Mouse (Mus musculus): ENCODE results near the gene B4galt2. TPM values are rescaled to one million over a fixed set of nuclear protein-coding genes. Genes with fewer than 3 reads are reported as not detected.

Gene B4galt2
- polyA plus RNA-seq, 1 experiment from 2014 or later: 5.2 TPM

DNA sequence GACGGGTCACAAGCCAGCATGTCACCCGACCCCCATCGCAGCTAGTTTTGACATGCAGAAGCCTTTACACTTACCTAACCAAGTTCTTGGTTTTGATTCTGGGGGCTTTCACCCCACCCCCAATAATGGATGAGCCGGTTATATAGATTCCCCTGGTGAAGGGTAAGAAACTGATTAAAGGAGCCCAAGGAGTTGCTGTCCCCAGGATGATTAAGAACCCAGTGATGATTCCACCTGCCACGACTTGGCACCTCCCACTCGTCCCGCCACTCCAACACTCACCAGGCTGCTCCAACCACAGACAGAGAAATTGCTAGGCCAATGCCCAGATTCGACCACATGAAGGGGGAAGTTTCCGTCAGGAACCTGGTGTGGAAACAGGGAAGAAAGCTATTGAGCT is 2.7 kb upstream of the B4galt2 start:
- no peaks in the 10 kb centered on the region for H3K9me3 ChIP-seq (replicated peaks)
- no peak for ATAC-seq
- peaks cover 49% of the 10 kb centered on the region for H3K36me3 ChIP-seq
- H3K9ac ChIP-seq: peak overlapping the region; percentile 97
- peak overlapping the region; percentile 91 for H3K27ac ChIP-seq
- 69% methylated on average over 9 of the region's 9 CpGs for WGBS (ENCODE audit: insufficient replicate concordance)
- peak overlapping the region; percentile 99 for H3K4me3 ChIP-seq
- peaks cover 29% of the 10 kb centered on the region for H3K27me3 ChIP-seq (replicated peaks)
- peaks cover 59% of the 10 kb centered on the region for H3K4me1 ChIP-seq
- peak overlapping the region; percentile 94 for H3K4me2 ChIP-seq

DNA sequence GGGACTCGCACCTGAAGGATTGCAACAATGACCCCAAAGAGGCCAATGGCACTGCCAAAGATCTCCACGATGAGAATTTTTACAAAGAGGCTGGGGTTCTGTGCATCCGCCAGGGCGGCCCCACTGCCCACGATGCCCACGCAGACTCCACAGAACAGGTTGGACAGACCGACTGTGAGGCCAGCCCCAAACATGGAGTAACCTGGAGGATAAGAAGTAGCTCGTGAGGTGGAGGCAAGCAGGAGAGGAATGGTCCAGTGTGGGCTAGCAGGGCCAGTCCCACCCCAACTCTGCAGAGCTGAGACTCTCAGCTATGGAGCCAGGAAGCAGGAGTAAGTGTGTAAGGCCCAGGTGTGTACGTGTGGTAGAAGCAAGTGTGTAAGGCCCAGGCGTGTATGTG is 1.8 kb upstream of the B4galt2 start:
- H3K4me2 ChIP-seq: no peak overlapping the region
- no peaks in the 10 kb centered on the region for H3K9me3 ChIP-seq (replicated peaks)
- H3K36me3 ChIP-seq: peaks cover 43% of the 10 kb centered on the region
- WGBS (ENCODE audit: insufficient replicate concordance): 92% methylated on average over 10 of the region's 10 CpGs
- peaks cover 33% of the 10 kb centered on the region for H3K27me3 ChIP-seq (replicated peaks)
- H3K4me3 ChIP-seq: no peak overlapping the region
- peaks cover 50% of the 10 kb centered on the region for H3K4me1 ChIP-seq
- H3K9ac ChIP-seq: no peak overlapping the region
- H3K27ac ChIP-seq: no peak overlapping the region
- ATAC-seq: no peak

DNA sequence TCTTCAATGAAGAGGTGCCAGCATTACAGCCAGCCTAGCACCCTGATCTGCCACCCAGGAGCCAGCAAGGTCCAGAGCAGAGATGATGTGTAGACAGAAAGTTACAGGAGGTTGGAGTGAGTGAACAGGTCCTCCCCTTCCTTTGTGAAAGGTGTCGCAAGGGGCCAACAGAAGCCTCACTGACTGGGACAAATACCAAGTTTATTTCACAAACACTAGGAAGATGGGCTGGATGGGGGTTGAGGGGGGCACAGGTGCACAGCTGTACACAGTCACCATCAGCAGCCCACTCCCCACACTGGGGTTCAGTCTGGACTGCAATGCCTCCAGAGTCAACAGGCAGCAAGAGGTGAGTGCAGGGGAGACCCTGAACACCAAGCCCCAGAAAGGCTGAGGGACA is 859 bp upstream of the B4galt2 start:
- H3K9ac ChIP-seq: no peak overlapping the region
- no peak overlapping the region for H3K27ac ChIP-seq
- peaks cover 33% of the 10 kb centered on the region for H3K36me3 ChIP-seq
- H3K4me1 ChIP-seq: peaks cover 46% of the 10 kb centered on the region
- 84% methylated on average over 1 of the region's 1 CpGs for WGBS (ENCODE audit: insufficient replicate concordance)
- peak overlapping the region; percentile 67 for H3K4me3 ChIP-seq
- H3K9me3 ChIP-seq (replicated peaks): no peaks in the 10 kb centered on the region
- peak overlapping the region; percentile 94 for H3K4me2 ChIP-seq
- ATAC-seq: no peak
- H3K27me3 ChIP-seq (replicated peaks): peaks cover 33% of the 10 kb centered on the region

DNA sequence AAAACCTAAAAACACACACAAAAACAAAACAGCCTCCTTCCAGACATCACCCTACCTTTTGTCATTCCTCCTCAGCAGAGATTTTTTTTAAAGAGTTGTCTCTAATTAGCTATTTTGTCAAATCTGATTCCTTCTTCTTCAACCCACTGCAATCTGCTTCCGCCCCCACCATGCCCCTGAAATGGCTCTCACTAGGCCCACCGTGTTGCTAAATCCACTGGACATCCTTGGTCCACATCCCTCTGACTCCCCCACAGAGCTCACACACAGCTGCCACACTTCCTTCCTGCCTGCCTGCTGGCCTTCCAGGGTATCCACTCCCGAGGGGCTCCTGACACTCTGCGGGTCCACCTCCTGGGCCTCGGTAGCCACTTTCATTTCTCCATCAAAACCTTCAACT is 4.6 kb downstream of the B4galt2 start:
- no peak overlapping the region for H3K4me2 ChIP-seq
- no peak overlapping the region for H3K9ac ChIP-seq
- no peaks in the 10 kb centered on the region for H3K9me3 ChIP-seq (replicated peaks)
- H3K4me1 ChIP-seq: peaks cover 18% of the 10 kb centered on the region
- H3K4me3 ChIP-seq: no peak overlapping the region
- no peak overlapping the region for H3K27ac ChIP-seq
- ATAC-seq: no peak
- 58% methylated on average over 5 of the region's 5 CpGs for WGBS (ENCODE audit: insufficient replicate concordance)
- peaks cover 15% of the 10 kb centered on the region for H3K36me3 ChIP-seq
- H3K27me3 ChIP-seq (replicated peaks): peaks cover 27% of the 10 kb centered on the region

DNA sequence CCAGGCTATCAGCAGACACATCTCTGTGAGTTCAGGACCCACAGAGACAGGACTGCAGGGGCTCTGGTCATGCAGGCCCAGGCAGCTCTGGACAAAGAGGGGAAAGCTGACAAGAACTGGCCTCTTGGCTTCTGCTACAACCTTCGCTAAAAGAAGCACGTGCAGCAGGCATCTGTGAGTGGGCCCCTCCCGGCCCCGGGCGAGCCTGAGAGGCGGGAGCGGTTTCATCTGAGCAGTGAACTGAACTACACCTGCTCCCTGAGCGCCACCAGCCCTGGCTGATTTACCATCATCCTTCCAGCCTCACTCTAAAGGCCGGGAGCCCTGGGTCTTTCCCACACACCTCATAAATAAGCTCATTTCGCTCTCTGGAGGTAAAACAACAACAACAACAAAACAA is 5.0 kb downstream of the B4galt2 start:
- Histone ChIP-seq H3K27ac (no peak overlapping the region), H3K9me3 (replicated peaks) (no peaks in the 10 kb centered on the region), H3K9ac (no peak overlapping the region), H3K4me3 (no peak overlapping the region), H3K4me2 (no peak overlapping the region), H3K36me3 (peaks cover 15% of the 10 kb centered on the region), H3K4me1 (peaks cover 18% of the 10 kb centered on the region), H3K27me3 (replicated peaks) (peaks cover 27% of the 10 kb centered on the region)
- ATAC-seq: no peak
- WGBS (ENCODE audit: insufficient replicate concordance): 69% methylated on average over 10 of the region's 10 CpGs

DNA sequence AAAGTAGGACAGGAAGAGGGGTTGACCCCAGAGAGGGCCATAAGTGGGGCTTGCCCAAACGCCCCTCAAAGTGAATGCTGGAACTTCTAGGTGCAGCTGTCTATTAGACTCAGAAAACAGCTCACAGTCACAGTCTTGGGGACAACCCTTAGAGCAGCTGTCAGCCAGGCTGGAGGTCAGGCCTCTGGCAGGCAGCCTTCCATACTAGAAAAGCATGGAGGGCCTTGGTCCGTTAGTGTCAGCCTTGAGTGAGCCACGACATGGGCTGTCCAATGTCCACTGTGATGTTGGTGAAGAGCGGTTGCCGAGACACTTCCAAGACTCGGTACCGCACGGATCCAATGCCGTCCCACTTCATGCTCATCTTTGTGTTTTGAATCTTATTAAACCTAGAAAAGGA is 9.7 kb downstream of the B4galt2 start:
- Histone ChIP-seq H3K9ac (no peak overlapping the region), H3K9me3 (replicated peaks) (no peaks in the 10 kb centered on the region), H3K36me3 (peaks cover 33% of the 10 kb centered on the region), H3K4me1 (peaks cover 54% of the 10 kb centered on the region), H3K4me2 (no peak overlapping the region), H3K27ac (no peak overlapping the region), H3K4me3 (no peak overlapping the region), H3K27me3 (replicated peaks) (0 out of 2 replicates have a peak, but pooled peaks cover 6% of the 10 kb centered on the region)
- no peak for ATAC-seq
- WGBS (ENCODE audit: insufficient replicate concordance): 89% methylated on average over 9 of the region's 9 CpGs

DNA sequence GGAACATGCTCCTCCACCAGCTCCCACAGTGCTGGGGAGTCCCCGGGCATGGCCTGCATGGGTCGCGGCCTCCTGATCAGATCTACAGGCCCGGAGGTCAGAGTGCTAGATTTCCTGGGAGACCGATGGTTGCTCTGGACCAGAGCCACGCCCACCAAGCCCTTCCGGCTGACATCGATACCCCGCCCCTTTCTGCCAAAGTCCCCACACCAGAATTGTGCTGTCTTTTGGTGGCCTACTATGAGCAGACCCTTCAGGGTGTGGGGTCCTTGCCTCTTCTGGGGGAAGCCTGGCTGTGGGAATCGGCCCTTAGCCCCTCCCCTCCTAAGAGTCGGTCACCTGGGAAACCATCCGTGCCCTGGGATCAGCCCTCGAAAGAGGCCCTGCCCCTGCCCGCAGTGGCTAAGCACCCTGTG is 10.8 kb downstream of the B4galt2 start, which contains the start of gene Ccdc24:
Gene Ccdc24, minus strand, starts transcription at position 87 of the 416 bp plus-strand sequence.
- H3K36me3 ChIP-seq: peaks cover 41% of the 10 kb centered on the region
- H3K27me3 ChIP-seq (replicated peaks): peaks cover 6% of the 10 kb centered on the region; the same call in 1 of the 2 replicates
- ATAC-seq: peak; percentile 46
- H3K4me3 ChIP-seq: peak within 1 kb of the TSS; percentile 46
- H3K4me2 ChIP-seq: peak within 1 kb of the TSS; percentile 75
- peaks cover 62% of the 10 kb centered on the region for H3K4me1 ChIP-seq
- peak within 1 kb of the TSS; percentile 64 for H3K27ac ChIP-seq
- H3K9me3 ChIP-seq (replicated peaks): no peaks in the 10 kb centered on the region
- peak within 1 kb of the TSS; percentile 51 for H3K9ac ChIP-seq
- WGBS (ENCODE audit: insufficient replicate concordance): 20% methylated on average over 14 of the region's 14 CpGs

DNA sequence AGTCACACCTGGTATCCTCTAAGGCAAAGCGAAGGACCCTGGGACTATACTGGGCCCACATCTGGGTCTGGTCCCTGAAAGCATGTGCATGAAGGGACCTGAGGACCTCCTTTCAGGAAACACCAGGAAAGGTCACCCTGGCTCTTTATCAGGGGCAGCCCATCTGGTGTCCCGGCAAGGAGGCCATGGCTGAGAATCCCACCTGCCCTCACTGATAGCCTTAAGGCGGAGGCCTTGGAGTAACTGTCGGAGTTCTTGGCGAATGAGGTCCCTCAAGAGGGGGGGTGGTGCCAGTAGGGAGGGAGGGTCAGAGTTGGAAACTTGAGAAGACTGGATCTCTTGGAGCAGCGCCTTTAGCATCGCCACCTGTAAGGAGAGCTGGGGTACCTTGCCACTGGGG is 11.5 kb downstream of the B4galt2 start:
- Histone ChIP-seq H3K4me2 (peak overlapping the region; percentile 75), H3K27me3 (replicated peaks) (peaks cover 13% of the 10 kb centered on the region; the same call in 1 of the 2 replicates), H3K9me3 (replicated peaks) (no peaks in the 10 kb centered on the region), H3K27ac (peak overlapping the region; percentile 64), H3K9ac (peak overlapping the region; percentile 51), H3K4me1 (peaks cover 69% of the 10 kb centered on the region), H3K4me3 (peak overlapping the region; percentile 46), H3K36me3 (peaks cover 42% of the 10 kb centered on the region)
- 39% methylated on average over 7 of the region's 7 CpGs for WGBS (ENCODE audit: insufficient replicate concordance)
- ATAC-seq: peak; percentile 53

DNA sequence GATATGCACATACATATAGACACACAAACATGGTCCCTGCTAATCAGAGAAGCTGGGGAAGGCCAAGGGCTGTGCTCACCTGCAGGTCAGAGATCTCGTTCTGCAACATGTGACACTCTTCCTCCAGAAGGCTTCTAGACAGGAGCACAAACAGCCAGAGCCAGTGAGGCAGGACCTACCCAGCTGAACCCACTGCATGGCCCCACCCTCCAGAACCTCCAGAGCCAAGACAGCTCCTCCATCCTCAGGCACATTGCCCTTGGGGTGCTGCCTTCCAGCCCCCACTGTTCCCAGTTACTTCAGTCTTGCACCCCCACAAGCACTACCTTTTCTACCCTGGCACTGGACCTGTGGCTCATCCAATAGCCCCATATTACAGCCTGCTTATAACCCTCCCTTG is 12.8 kb downstream of the B4galt2 start:
- WGBS (ENCODE audit: insufficient replicate concordance): 36% methylated on average over 1 of the region's 1 CpGs
- Histone ChIP-seq H3K9ac (no peak overlapping the region), H3K27me3 (replicated peaks) (peaks cover 15% of the 10 kb centered on the region; the same call in 1 of the 2 replicates), H3K4me1 (peaks cover 78% of the 10 kb centered on the region), H3K9me3 (replicated peaks) (no peaks in the 10 kb centered on the region), H3K36me3 (peaks cover 52% of the 10 kb centered on the region), H3K4me2 (no peak overlapping the region), H3K27ac (peak overlapping the region; percentile 64), H3K4me3 (no peak overlapping the region)
- ATAC-seq: peak; percentile 31; the same call in 1 of the 2 replicates

DNA sequence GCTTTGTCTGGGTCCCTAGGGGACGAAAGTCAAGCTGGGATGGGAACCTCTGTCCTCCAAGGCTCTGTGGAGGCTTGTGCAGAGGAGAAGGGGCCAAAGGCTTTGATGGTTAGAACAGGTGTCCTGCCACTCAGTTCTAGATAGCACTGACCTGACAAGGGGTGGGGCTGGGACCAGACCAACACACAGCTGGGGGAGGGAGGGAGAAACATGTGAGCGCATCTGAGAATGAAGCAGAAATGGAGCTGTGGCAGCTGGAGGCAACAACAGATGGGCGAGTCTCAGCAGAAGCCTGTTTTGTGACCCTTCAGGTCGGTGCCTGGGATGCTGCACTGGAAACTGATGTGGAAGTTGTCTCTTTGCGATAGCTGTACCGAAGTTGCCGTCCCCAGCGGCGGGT is 14.0 kb downstream of the B4galt2 start:
- ATAC-seq: no peak
- Histone ChIP-seq H3K27ac (peak overlapping the region; percentile 64), H3K4me2 (no peak overlapping the region), H3K27me3 (replicated peaks) (peaks cover 17% of the 10 kb centered on the region; the same call in 1 of the 2 replicates), H3K36me3 (peaks cover 63% of the 10 kb centered on the region), H3K4me1 (peaks cover 78% of the 10 kb centered on the region), H3K9ac (no peak overlapping the region; the same call in 1 of the 2 replicates), H3K9me3 (replicated peaks) (no peaks in the 10 kb centered on the region), H3K4me3 (no peak overlapping the region)
- 80% methylated on average over 9 of the region's 9 CpGs for WGBS (ENCODE audit: insufficient replicate concordance)

DNA sequence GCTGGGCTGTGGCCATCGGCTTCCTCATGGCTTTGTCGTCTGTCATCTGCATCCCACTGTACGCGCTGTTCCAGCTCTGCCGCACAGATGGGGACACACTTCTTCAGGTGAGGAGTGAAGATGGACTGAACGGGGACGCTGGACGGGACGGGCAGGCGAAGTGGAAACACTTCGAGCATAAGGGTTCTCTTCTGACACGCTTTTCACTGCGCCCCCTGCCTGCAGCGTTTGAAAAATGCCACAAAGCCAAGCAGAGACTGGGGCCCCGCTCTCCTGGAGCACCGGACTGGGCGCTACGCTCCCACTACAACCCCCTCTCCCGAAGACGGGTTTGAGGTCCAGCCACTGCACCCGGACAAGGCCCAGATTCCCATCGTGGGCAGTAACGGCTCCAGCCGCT is 15.5 kb downstream of the B4galt2 start:
- Histone ChIP-seq H3K4me3 (no peak overlapping the region), H3K27ac (no peak overlapping the region), H3K4me1 (peaks cover 73% of the 10 kb centered on the region), H3K36me3 (peaks cover 78% of the 10 kb centered on the region), H3K9ac (no peak overlapping the region), H3K27me3 (replicated peaks) (peaks cover 20% of the 10 kb centered on the region; the same call in 1 of the 2 replicates), H3K4me2 (peak overlapping the region; percentile 35), H3K9me3 (replicated peaks) (no peaks in the 10 kb centered on the region)
- ATAC-seq: no peak
- WGBS (ENCODE audit: insufficient replicate concordance): 23% methylated on average over 24 of the region's 24 CpGs

DNA sequence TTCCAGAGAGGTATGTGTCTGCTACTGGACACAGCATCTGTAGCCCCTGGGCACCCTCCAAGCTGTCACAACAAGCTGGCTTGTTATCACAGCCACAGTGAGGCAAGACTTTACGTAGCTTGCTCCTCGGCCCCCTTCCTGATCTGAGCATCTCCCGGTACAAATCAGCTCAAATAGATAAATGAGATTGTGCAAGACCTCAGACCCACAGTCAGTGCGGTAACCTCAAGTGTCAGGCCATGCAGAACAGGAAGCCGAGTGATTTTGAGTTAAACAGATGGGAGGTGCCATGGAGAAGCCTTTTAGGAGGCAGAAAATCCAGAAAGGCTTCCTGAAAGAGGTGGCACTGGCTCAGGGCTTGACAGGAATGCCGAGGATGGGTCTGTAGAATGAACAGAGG is 16.3 kb downstream of the B4galt2 start:
- Histone ChIP-seq H3K9me3 (replicated peaks) (no peaks in the 10 kb centered on the region), H3K4me1 (peaks cover 72% of the 10 kb centered on the region), H3K4me2 (no peak overlapping the region), H3K9ac (no peak overlapping the region), H3K4me3 (no peak overlapping the region), H3K27ac (peak overlapping the region; percentile 47; the same call in 1 of the 2 replicates), H3K36me3 (peaks cover 86% of the 10 kb centered on the region), H3K27me3 (replicated peaks) (peaks cover 20% of the 10 kb centered on the region; the same call in 1 of the 2 replicates)
- WGBS (ENCODE audit: insufficient replicate concordance): 39% methylated on average over 6 of the region's 6 CpGs
- ATAC-seq: no peak

DNA sequence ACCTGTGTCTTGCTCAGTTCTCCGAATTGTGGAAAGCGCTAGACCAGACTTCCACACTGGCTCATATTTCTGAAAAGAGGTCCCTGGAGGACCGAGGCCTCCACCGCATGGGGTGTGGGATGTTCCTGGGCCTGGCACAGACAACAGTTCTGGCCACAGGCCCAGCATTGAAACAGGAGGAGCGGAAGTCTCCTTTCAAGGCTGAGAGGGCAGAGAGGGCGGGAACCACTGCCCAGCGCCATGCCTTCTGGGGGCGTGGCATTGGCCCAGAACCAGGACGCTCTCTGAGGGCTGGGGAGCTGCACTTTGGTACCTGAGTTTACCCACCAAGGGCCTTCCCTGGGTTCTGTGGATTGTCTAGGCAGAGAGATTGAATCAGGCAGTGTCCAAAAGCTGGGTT is 17.2 kb downstream of the B4galt2 start:
- Histone ChIP-seq H3K4me2 (no peak overlapping the region), H3K4me1 (peaks cover 71% of the 10 kb centered on the region), H3K9me3 (replicated peaks) (no peaks in the 10 kb centered on the region), H3K4me3 (no peak overlapping the region), H3K27me3 (replicated peaks) (peaks cover 20% of the 10 kb centered on the region; the same call in 1 of the 2 replicates), H3K36me3 (peaks cover 96% of the 10 kb centered on the region), H3K9ac (no peak overlapping the region; the same call in 1 of the 2 replicates), H3K27ac (0 out of 2 replicates have a peak overlapping the region, but pooled peaks have one; percentile 12)
- ATAC-seq: no peak
- WGBS (ENCODE audit: insufficient replicate concordance): 80% methylated on average over 9 of the region's 9 CpGs
